Mouse (Mus musculus): ENCODE measurements around the gene Pla2g4b.

Pla2g4b gene

DNA sequence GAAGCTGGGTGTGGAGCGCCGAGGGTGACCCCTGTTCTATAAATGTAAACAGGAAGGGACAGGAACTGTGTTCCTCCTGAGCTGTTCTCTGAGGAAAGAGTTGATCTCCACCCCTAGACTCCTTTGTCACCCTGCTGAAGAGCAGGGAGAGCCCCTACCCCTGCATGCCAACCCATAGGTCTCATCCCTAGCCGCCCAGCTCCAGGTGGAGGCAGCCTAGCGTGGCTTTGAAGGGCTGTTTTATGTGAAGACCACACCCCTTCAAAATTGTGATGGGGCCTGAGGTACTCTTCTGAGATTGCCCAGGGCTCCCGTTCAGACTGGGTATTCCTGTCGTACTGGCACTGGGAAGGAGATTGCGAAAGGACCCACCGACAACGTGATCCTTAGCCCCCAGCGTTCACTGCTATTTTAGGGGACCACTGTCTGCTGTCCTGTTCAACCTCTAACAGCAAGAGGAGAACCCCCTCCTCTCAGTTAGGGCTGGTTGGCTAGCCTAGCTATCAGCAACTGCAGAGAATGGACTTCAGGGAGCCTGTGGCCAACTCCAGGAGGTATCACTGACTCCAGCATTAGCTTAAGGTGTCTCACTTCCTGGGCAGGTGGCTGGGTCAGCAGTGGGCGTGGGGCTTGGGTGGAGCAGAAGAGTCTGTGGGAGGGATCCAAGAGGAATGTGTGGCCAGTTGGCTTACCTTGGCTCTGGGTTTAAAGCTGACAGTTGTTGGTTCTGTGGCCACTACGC lies at the start of gene Pla2g4b:
TSS of gene Pla2g4b (plus strand) at position 692 of the 742 bp plus-strand sequence.
- no peak for DNase-seq

- no peak for DNase-seq
Measured at GRCm38 (mm10) chr2:119985871-119986270, 47.3 kb upstream of the Pla2g4b start.

GRCm38 (mm10) chr2:119986369-119986768 lies 46.8 kb upstream of the Pla2g4b start:
- DNase-seq, result no peak

DNA sequence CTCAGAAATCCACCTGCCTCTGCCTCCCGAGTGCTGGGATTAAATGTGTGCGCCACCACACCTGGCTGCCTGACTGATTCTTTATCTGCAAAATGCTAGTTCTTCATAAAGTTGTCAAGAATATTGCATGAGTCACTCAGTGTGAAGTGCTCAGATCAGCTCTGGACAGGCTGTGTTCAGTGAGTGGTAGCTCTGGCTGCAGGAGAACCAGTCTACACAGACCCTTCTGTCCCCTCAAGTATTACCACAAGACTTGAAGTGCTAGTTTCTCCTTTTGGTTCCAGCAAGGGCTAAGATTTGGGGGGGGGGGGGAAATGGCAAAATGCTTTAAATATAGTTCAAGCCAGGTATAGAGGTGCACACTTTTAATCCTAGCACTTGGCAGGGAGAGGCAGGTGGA lies 45.8 kb upstream of the Pla2g4b start:
- DNase-seq, result no peak

DNA sequence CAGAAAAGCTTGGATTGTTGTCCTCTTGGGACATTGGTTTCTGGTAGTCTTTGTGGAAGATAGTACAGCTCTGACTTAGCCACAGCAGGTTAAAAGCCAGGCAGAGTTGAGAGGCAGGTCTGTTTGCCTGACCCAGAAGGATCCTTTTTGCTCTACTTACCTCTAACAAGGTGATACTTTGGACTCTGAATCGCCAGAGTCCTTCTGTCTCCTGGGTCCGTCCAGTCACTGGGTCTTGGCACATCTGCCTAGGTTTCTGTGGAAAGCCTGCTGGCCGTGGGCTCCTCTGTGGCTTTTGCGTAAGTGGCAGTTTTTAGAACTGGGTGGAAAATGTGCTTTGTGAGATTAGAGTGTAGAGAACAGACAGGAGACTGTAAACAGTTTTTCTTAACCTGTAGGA lies 44.3 kb upstream of the Pla2g4b start:
- DNase-seq, result no peak

- DNase-seq, result no peak
Measured at GRCm38 (mm10) chr2:119990881-119991280, 42.3 kb upstream of the Pla2g4b start.

- no peak for DNase-seq
Measured at GRCm38 (mm10) chr2:119992349-119992748, 40.9 kb upstream of the Pla2g4b start.

GRCm38 (mm10) chr2:119993515-119993914 lies 39.7 kb upstream of the Pla2g4b start:
- DNase-seq, result no peak

GRCm38 (mm10) chr2:119994839-119995238 lies 38.4 kb upstream of the Pla2g4b start:
- DNase-seq, result no peak

DNA sequence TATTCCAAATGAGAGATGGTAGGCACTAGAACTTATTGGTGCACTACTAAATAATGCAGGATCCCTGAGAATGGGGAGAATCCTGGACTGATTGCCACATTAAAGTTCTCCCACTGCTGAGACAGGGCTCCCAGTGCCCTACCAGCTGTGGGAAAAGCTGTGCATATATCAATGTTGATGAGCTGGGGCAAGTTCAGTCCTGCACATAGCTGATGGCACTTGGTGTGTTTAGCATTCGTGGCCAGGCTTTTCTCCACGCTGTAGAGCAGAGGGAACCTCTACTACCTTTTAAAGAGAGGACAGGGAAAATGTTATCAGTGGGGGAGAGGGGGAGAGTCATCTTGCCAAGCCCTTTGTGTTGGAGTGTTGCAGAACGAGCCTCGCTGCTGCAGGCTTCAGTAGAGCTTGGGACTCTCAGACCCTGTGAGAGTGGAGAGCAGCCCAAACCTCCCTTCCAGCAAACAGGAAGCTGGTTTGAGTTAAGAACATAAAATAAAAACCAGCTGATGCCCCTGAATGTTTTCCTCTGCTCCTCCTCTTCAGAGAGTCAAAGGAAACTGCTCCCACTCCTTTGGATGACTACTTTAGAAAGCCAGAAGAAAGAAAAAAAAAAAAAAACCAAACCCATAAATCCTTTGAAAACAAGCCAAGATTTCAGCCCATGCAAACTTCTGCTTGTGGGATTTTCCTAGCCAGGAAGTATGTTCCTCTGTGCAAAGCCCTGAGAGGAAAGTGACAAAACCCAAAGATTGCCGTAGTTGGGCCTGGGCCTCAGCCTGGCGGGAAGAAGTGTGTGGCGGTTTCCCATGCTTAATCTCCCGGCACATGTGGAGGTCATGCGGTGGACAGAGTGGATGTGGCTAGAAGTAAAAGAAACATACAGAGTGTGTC lies 37.6 kb upstream of the Pla2g4b start:
- DNase-seq, result no peak

GRCm38 (mm10) chr2:119997354-119997753 lies 35.9 kb upstream of the Pla2g4b start:
- no peak for DNase-seq

DNA sequence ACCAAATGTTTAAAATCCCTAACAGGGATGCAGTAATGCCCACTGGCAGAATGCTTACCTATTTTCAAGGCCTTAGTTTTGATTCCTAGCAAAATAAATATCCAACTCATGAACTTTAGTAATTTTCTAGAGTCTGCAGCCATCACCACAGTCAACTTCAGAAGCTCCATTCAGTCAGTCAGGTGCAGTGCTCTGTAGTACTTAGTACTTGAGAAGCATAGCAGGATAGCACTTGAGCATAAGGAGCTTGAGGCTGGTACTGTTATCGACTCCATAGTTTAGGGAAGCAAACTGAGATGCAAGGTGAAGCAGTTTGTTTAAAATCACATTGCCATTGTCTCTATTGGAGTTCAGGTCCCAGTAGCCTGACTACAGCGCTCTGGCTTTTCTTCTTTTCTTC lies 33.5 kb upstream of the Pla2g4b start:
- no peak for DNase-seq

DNA sequence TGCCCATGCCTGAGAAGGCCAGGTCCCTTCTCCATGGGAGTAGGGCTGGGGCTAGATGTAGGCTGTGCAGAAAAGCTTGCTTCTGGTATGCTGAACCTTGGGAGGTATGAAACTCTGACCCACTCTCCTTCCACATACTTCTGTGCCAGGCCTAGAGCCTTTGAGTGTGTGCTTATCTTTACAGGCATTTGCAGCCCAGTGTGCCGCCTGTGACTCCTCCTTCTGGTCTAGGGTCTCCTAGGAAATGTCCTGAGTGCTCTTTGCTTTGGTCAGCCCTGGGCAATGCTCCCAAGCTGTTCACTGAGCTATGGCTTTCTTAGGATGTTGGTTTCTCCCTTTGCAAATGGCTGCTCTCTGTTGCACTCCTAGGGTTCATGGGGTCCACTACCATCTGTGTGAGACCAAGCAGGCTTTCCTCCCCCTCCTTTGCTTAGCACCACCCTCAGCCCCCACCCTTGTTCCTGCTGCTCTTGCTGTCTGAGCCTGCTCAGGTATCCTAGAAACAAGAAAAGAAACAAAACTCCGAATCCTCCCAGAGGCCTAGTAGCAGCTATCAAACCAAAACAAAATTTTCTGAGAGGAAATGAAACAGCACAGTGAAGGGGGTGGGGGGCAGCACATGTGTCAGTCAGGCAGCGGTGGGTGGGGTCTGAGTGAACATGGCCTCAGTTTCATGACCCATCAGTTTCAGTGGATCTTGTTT lies 32.2 kb upstream of the Pla2g4b start:
- no peak for DNase-seq

GRCm38 (mm10) chr2:120001956-120002355 lies 31.3 kb upstream of the Pla2g4b start:
- no peak for DNase-seq

DNA sequence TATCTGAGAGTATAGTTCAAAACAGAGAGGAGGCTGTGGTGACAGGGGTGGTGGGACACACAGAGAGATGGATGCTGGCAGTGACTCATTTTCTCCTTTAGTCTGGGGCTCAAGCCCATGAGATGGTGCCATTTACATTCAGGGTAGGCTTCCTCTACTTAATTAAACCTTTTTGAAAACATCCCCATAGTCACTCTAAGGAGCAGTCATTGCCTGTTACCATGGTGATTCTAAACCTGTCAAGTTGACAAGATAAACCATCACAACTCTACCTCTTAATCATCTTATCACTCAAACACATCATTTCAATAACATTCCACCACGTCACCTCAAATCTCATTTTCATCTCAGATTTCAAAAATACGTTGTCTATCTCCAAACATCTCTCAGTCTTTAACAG lies 29.2 kb upstream of the Pla2g4b start:
- no peak for DNase-seq

DNA sequence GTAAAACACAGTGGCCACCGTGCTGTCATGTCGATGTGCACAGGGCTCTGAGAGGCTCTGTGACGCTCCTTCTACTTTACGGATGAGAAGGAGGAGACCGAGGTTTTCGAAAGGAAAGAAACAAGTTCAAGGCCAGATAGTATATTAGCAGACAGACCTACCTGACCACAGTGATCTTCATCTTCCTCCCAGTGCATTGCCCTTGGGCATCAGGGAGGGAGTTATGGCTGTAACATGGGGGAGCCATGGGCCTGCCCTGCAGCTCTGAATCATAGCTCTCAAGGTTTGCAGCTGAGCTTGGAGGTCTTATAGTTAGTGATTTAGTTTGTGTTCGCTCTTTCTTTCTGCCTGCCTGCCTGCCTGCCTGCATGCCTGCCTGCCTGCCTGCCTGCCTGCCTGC lies 26.5 kb upstream of the Pla2g4b start:
- no peak for DNase-seq

GRCm38 (mm10) chr2:120007680-120008210 lies 25.5 kb upstream of the Pla2g4b start:
- no peak for DNase-seq

GRCm38 (mm10) chr2:120008672-120009071 lies 24.5 kb upstream of the Pla2g4b start:
- DNase-seq, result no peak

DNA sequence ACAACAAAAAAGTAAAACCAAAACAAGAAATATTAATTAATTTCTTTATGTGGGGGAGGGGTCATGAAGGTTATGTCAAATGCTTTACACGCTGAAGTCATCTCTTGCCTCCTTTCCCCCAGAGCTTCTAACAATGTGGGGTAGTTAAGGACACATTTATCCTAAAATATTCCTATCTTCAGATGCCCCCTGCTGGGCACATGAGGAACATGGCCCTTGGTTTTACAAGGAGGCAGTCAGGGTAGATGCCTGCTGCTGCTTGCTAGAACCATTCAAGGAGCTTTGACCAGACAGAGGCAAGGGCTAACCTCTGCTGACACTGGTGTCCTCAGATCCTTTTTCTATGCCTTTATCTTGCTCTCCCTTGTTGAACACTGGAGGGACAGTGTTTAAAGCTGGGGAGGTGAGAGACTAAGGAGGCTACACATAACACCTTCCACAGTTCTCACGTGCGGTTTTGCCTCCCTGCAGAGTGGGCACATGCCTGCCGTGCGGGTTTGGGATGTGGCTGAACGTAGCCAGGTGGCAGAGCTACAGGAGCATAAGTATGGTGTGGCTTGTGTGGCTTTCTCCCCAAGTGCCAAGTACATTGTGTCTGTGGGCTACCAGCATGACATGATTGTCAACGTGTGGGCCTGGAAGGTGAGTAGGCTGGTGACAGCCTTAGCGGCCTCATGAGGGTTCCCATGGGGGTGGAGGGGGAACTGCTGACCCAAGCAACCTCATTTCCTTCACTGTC lies 21.6 kb upstream of the Pla2g4b start:
- peak; percentile 62 for DNase-seq

GRCm38 (mm10) chr2:120012924-120013323 lies 20.3 kb upstream of the Pla2g4b start:
- DNase-seq, result no peak

- no peak for DNase-seq
Measured at GRCm38 (mm10) chr2:120013831-120014486, 19.3 kb upstream of the Pla2g4b start.

GRCm38 (mm10) chr2:120015882-120016281 lies 17.3 kb upstream of the Pla2g4b start:
- DNase-seq, result no peak
